Mouse (Mus musculus): Measurements from ENCODE around the gene Rflnb. TPM values are rescaled to one million over a fixed set of nuclear protein-coding genes. Genes with fewer than 3 reads are reported as not detected.
"Not testable (repeated sequence)": the region's sequence is repeated elsewhere in the genome, so short reads cannot be mapped to it uniquely, and the experiment has no call there.

Rflnb gene
- total RNA-seq, 2 experiments from 2014 or later = 66.9 to 74.5 TPM

- intact Hi-C loops (cut with DNase I) = loop anchor here (5.0 kb wide), 1 partner anchor 43 kb away; no protein-coding TSS in a partner anchor
- DNase-seq = no peak
Observed at GRCm38 (mm10) chr11:76039271-76040053, 11.9 kb upstream of the Rflnb start.

GRCm38 (mm10) chr11:76037581-76038294 is 10.2 kb upstream of the Rflnb start:
- DNase-seq = peak in 1 of 2 experiments; percentile 26
- intact Hi-C loops (cut with DNase I) = no loop called here

DNA sequence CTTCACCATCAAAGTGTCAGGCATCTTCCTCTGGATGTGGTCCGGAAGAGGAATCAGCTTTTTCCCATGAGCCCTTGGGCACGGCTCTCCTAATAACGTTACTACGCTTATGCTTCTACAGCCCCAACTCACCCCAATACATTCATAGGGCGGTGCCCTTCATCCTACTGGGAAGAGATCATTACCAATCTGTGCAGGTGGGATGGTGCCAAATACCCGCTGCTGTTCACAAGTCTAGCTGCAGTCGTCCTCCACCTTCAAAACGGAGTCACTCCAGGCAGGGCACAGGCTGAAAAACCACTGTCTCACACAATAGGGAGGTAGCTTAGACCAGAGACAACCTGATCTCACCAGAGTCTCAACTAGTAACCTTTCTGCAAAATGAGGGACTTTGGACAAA is 7.6 kb upstream of the Rflnb start:
- intact Hi-C loops (cut with DNase I) = no loop called here
- no peak for DNase-seq

GRCm38 (mm10) chr11:76033836-76034235 is 6.3 kb upstream of the Rflnb start:
- intact Hi-C loops (cut with DNase I) = no loop called here
- DNase-seq = no peak

- no peak for DNase-seq
- intact Hi-C loops (cut with DNase I) = no loop called here
Observed at GRCm38 (mm10) chr11:76033359-76033758, 5.8 kb upstream of the Rflnb start.

- DNase-seq = peak; percentile 54 to 59
- intact Hi-C loops (cut with DNase I) = loop anchor here (5.0 kb wide), 1 partner anchor 39 kb away; no protein-coding TSS in a partner anchor
Observed at GRCm38 (mm10) chr11:76028072-76028465, 487 bp upstream of the Rflnb start.

- intact Hi-C loops (cut with DNase I) = loop anchor here (1.0 to 5.0 kb wide), 3 partner anchors 41 to 141 kb away; no protein-coding TSS in a partner anchor
- DNase-seq = no peak
Observed at GRCm38 (mm10) chr11:76026527-76027138, 949 bp downstream of the Rflnb start.

DNA sequence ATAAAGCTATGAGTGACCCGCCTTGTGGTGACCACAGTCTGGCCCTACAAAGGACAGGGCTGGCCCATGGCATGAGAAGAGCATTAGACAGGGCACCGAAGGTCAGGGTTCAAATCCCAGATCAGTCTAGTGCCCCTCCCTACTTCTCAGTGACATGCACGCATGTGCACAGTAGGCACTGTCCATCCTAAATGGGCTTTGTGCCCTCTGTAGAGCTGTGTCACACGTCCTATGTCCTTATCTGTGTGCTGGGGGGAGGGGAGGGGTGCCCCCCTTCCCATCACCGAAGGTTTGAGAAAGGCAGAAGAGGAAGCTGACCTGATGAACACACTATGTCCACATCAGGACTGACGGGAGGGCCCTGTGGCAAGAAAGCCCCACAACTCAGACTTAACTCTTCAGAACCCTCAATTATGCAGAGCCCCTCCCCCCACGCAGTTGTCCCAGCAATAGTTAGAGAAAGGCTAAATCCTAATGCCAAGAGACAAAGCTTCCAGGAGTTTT is 2.5 kb downstream of the Rflnb start:
- intact Hi-C loops (cut with DNase I) = loop anchor here (5.0 kb wide), 1 partner anchor 42 kb away; no protein-coding TSS in a partner anchor
- no peak for DNase-seq

- intact Hi-C loops (cut with DNase I) = no loop called here
- no peak for DNase-seq
Observed at GRCm38 (mm10) chr11:76020916-76021315, 6.7 kb downstream of the Rflnb start.

DNA sequence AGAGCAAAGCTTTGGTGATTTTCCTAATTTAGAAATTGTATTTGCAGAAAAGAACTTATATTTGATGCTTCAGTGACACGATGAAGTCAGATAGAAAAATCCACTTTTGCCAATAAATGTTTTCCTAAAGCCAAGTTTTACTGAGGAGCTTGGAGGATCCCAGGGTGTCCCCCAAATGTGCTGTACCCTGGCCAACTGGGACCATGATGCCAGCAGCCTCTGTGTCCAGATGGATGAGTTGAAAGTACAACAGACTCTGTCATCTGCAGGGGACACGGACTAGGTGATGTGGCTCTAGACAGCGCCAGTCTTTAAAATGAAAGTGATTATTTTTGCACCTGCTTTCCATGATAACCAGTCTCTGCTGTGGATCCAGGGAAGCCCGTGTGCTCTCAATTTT is 7.7 kb downstream of the Rflnb start:
- intact Hi-C loops (cut with DNase I) = no loop called here
- DNase-seq = no peak

- no peak for DNase-seq
- intact Hi-C loops (cut with DNase I) = no loop called here
Observed at GRCm38 (mm10) chr11:76015814-76016213, 11.8 kb downstream of the Rflnb start.

DNA sequence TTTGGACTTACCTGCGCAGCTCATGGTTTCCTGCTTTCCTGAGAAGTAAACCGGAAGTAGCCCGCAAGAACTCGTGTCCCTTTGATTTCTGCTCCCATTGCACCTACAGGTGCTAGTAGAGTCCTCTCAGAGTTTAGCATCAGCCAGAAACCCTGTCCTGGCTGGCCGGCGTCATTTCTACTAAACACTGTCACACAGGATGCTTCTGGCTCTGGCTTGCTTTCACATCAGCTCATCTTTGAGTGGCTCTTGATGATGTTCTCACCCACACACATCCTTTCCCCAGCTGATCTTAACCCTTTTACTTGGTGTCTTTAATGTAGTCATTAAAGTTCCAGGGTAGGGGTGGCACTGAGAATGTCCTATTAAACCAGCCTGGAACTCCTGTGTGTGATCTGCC is 12.3 kb downstream of the Rflnb start:
- no peak for DNase-seq
- intact Hi-C loops (cut with DNase I) = no loop called here

- intact Hi-C loops (cut with DNase I) = no loop called here
- no peak for DNase-seq
Observed at GRCm38 (mm10) chr11:76010838-76011624, 16.6 kb downstream of the Rflnb start.

DNA sequence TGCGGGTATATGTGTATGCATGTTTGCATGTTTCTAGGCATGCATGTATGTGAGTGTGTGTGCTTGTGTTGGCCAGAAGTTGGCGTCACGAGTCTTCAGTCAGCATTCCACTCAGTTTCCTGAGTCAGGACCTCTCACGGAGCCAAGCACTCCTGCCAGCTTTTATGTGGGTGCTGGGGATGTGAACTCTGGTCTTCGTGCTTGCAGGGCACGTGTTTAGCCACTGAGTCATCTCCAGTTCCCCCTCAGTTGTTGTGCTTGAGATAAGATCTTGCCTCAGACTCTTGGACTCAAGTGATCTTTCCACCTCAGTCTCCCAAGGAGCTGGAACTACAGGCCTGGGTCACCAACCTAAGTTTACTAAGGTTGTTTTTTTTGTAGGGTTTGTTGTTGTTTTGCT is 18.5 kb downstream of the Rflnb start:
- DNase-seq = no peak
- intact Hi-C loops (cut with DNase I) = no loop called here

GRCm38 (mm10) chr11:76008162-76008561 is 19.4 kb downstream of the Rflnb start:
- intact Hi-C loops (cut with DNase I) = no loop called here
- DNase-seq = no peak

GRCm38 (mm10) chr11:76004276-76004675 is 23.3 kb downstream of the Rflnb start:
- not testable (repeated sequence) for DNase-seq
- intact Hi-C loops (cut with DNase I) = loop anchor here (5.0 kb wide), 1 partner anchor 163 kb away; no protein-coding TSS in a partner anchor

- intact Hi-C loops (cut with DNase I) = loop anchor here (5.0 kb wide), 1 partner anchor 166 kb away; no protein-coding TSS in a partner anchor
- DNase-seq = peak; percentile 15 to 25
Observed at GRCm38 (mm10) chr11:76001237-76001878, 26.2 kb downstream of the Rflnb start.

DNA sequence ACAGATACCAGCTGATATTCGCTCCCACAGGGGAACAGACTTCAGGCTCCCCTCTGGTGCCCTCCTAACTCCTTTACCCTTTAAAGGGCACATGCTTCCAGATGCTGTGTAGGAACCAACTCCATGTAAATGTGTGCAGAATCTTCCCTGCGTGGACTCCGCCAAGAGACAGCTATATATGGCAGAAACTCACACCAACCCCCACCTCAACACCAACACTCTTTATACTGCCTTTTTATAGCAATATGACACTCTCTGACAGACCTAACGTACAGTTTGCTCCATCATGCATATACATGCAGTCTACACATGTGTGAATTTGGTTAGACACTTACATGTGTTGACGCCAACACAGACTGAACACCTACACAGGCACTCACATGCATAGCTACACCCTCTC is 26.9 kb downstream of the Rflnb start:
- intact Hi-C loops (cut with DNase I) = loop anchor here (5.0 kb wide), 1 partner anchor 167 kb away; no protein-coding TSS in a partner anchor
- DNase-seq = no peak

DNA sequence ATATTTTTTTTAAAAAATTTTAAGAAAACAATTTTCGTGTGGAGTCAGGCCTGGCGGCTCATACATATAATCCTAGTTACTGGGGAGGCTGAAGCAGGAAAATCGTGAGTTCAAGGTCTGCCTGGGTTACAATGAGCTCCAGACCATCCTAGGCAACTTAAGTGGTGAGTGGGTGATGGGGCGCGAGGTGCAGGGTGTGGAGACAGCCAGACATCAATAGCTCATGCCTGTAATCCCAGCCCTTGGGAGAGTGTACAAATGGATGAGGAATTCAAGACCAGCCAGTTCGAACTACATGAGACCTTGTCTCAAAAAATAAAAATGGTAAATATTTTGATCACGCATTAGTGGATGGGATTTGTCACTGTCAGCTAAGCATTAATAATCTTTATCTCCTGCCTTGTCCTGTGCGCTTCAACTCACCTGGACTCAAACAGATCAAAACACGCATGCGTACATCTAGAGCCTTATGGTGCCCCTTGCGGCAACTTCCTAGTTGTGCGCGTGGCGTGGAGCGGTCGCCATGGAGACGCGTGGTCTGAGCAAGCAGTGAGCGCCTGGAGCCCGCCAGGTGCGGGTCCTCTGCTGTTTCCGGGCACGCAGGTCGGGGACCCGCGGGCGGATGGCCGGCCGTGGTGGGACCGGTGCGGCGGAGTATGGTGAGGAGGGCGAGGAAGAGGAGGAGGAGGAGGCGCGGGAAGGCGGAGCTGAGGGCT is 28.0 kb downstream of the Rflnb start, which contains the start of gene 1700016K19Rik:
1700016K19Rik (plus strand) TSS at position 473 of the 716 bp plus-strand sequence.
- intact Hi-C loops (cut with DNase I) = loop anchor here (5.0 kb wide), 1 partner anchor 168 kb away; no protein-coding TSS in a partner anchor
- peak; percentile 77 to 86 for DNase-seq
